Mouse (Mus musculus) heart, adult 2 months (tissue): Measurements from ENCODE around the gene Rpl10a. TPM values are rescaled to one million over a fixed set of nuclear protein-coding genes. Genes with fewer than 3 reads are reported as not detected.
A peak's percentile ranks its signal among the peaks of the same experiment; 100 is the strongest.

ENCODE experiments used
- DNase-seq, 2 experiments: peaks; one replicate each; pipeline ENCODE4 v3.0.0; 2021
- H3K27ac ChIP-seq: fragments of 200-600 bp; 2 replicates; pipeline ENCODE4 v1.8.1; 2022
- H3K27me3 ChIP-seq: fragments of 200-500 bp; 2 replicates; pipeline ENCODE4 v1.6.1; 2012; ENCODE audit warnings: mild to moderate bottlenecking, low read length, inconsistent platforms, mixed read lengths; ENCODE audit not compliant: control insufficient read depth, insufficient read depth
- H3K36me3 ChIP-seq: fragments of 200-500 bp; 2 replicates; pipeline ENCODE4 v1.6.1; 2012; ENCODE audit warnings: low read length, inconsistent platforms; ENCODE audit not compliant: control insufficient read depth, insufficient read depth
- H3K4me1 ChIP-seq: fragments of 200-500 bp; 2 replicates; pipeline ENCODE4 v1.6.1; 2011; ENCODE audit warnings: low read length; ENCODE audit not compliant: control insufficient read depth, insufficient read depth
- H3K4me3 ChIP-seq: fragments of 200-600 bp; 2 replicates; pipeline ENCODE4 v1.8.1; 2022
- H3K79me2 ChIP-seq: fragments of 200-500 bp; replicated peaks from 2 replicates; pipeline ENCODE4 v1.6.1; 2012; ENCODE audit warnings: mild to moderate bottlenecking, inconsistent platforms, low read length, moderate library complexity, mixed read lengths; ENCODE audit not compliant: control insufficient read depth, insufficient read depth
- H3K9ac ChIP-seq: fragments of 200-500 bp; 2 replicates; pipeline ENCODE4 v1.6.1; 2012; ENCODE audit warnings: low read depth, mild to moderate bottlenecking, control low read depth, inconsistent platforms, low read length, mixed read lengths
- CTCF ChIP-seq: fragments of 200-600 bp; IDR thresholded peaks from 2 replicates; pipeline ENCODE4 v1.8.1; 2022; ENCODE audit warnings: antibody characterized with exemption, mild to moderate bottlenecking, moderate library complexity
- EP300 ChIP-seq: fragments of 200-500 bp; IDR thresholded peaks from 2 replicates; pipeline ENCODE4 v1.6.1; 2011; ENCODE audit warnings: low read depth, low read length, control low read depth; ENCODE audit not compliant: insufficient read depth
- POLR2A ChIP-seq: fragments of 200-500 bp; IDR thresholded peaks from 2 replicates; pipeline ENCODE4 v1.6.1; 2011; ENCODE audit warnings: mild to moderate bottlenecking, low read depth, low read length, control low read depth; ENCODE audit not compliant: insufficient read depth
- WGBS: fragments of 180-500 bp; shearing (Covaris S2); methylation state at CpG from one replicate; pipeline ENCODE4 v1.1.7; 2018; 5-methylcytosine and 5-hydroxymethylcytosine counted together
- intact Hi-C: fragments of 180-260 bp; cut with DNase I; formaldehyde crosslinking; loops from one replicate; pipeline ENCODE4 v1.15.1; 2025
- polyA plus RNA-seq: library from polyadenylated mRNA; depleted of rRNA; stranded (reverse); fragments of >200 nt; gene quantifications from 2 replicates; pipeline ENCODE4 v1.2.3, GENCODE M21; 2012
- total RNA-seq, 2 experiments: library from RNA; stranded (reverse); gene quantifications; 2 replicates each; pipeline ENCODE4 v1.2.3; 2021

Rpl10a gene
- total and polyA plus RNA-seq, 3 experiments, result 360 to 1,197 (median 417) TPM

DNA sequence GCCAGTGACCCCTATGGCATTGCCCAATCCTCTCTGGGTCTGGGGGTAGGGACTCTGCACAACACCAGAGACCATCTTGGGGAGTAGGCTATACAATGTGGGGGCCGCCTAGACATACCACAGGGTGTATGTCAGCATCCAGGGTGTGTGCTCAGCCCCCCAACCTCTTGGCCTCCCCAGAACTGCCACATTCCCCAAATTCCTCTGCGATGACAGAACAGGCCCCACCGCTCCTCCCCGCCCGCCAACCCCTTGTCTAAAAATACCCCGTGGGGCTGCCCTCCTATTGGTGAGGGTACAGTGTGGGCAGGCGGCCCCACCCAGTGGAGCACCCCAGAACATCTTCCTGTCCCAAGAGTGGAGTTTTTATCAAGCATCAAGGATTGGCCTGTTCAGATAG lies 12.3 kb downstream of the Rpl10a start:
- H3K4me3 ChIP-seq, result no peak overlapping the region
- peak overlapping the region; percentile 38 for H3K27ac ChIP-seq
- H3K79me2 ChIP-seq, result no peaks in the 10 kb centered on the region
- H3K36me3 ChIP-seq, result no peaks in the 10 kb centered on the region
- DNase-seq, result no peak
- H3K27me3 ChIP-seq, result no peaks in the 10 kb centered on the region
- H3K4me1 ChIP-seq, result 0 out of 2 replicates have a peak, but pooled peaks cover 3% of the 10 kb centered on the region
- WGBS, result 76% methylated on average over 7 of the region's 7 CpGs
- TF ChIP-seq EP300 (no peak), CTCF (no peak), POLR2A (no peak)
- intact Hi-C loops, result no loop called here
- no peak overlapping the region for H3K9ac ChIP-seq

GRCm38 (mm10) chr17:28341091-28341490 lies 12.8 kb downstream of the Rpl10a start:
- 17% methylated on average over 22 of the region's 26 CpGs for WGBS
- Histone ChIP-seq H3K27me3 (no peaks in the 10 kb centered on the region), H3K4me3 (no peak overlapping the region), H3K4me1 (0 out of 2 replicates have a peak, but pooled peaks cover 3% of the 10 kb centered on the region), H3K36me3 (no peaks in the 10 kb centered on the region), H3K27ac (peak overlapping the region; percentile 38), H3K79me2 (no peaks in the 10 kb centered on the region), H3K9ac (peak overlapping the region; percentile 40; the same call in 1 of the 2 replicates)
- no peak for TF ChIP-seq EP300
- no peak for TF ChIP-seq POLR2A
- TF ChIP-seq CTCF, result no peak
- peak; percentile 81 to 84 for DNase-seq
- intact Hi-C loops, result no loop called here

DNA sequence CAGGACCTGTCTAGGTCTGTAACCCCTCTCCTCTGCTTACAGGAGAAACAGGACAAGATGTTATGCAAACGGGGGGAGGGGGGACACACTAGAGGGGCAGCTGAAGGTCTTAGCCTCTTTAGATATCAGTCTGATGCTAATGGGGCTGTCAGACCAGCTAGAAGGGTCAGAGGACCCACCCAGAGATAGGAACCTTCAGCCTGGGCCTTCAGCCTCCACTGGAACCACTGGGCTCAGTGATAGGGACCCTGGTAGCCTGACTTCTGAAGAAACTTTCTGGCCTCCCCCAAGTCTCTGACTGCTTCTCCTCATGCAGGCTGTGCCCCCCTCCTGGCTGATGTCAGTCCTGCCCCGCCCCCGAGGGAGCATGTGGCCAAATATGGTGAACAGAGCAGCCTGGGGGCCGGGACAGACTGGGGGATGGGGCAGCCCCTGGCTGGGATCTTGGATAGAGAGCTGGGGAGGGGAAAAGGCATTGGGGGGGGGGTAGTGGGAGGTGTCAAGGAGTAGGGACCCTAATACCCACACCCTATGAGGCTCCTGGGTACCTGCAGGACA lies 15.9 kb downstream of the Rpl10a start:
- intact Hi-C loops, result no loop called here
- Histone ChIP-seq H3K9ac (no peak overlapping the region), H3K4me3 (no peak overlapping the region), H3K4me1 (peaks cover 6% of the 10 kb centered on the region), H3K27me3 (no peaks in the 10 kb centered on the region), H3K36me3 (no peaks in the 10 kb centered on the region), H3K79me2 (no peaks in the 10 kb centered on the region), H3K27ac (no peak overlapping the region; the same call in 1 of the 2 replicates)
- 33% methylated on average over 4 of the region's 4 CpGs for WGBS
- TF ChIP-seq CTCF, result no peak
- no peak for TF ChIP-seq POLR2A
- TF ChIP-seq EP300, result no peak
- peak in 1 of 2 experiments; percentile 38 for DNase-seq

- H3K27me3 ChIP-seq, result no peaks in the 10 kb centered on the region
- H3K27ac ChIP-seq, result peak overlapping the region; percentile 17; the same call in 1 of the 2 replicates
- no peaks in the 10 kb centered on the region for H3K79me2 ChIP-seq
- WGBS, result 72% methylated on average over 3 of the region's 3 CpGs
- H3K4me1 ChIP-seq, result peaks cover 6% of the 10 kb centered on the region
- DNase-seq, result no peak
- TF ChIP-seq CTCF, result no peak
- no peak for TF ChIP-seq EP300
- no peak for TF ChIP-seq POLR2A
- H3K9ac ChIP-seq, result no peak overlapping the region
- intact Hi-C loops, result no loop called here
- no peaks in the 10 kb centered on the region for H3K36me3 ChIP-seq
- no peak overlapping the region for H3K4me3 ChIP-seq
Observed at GRCm38 (mm10) chr17:28344670-28345069, 16.4 kb downstream of the Rpl10a start.

DNA sequence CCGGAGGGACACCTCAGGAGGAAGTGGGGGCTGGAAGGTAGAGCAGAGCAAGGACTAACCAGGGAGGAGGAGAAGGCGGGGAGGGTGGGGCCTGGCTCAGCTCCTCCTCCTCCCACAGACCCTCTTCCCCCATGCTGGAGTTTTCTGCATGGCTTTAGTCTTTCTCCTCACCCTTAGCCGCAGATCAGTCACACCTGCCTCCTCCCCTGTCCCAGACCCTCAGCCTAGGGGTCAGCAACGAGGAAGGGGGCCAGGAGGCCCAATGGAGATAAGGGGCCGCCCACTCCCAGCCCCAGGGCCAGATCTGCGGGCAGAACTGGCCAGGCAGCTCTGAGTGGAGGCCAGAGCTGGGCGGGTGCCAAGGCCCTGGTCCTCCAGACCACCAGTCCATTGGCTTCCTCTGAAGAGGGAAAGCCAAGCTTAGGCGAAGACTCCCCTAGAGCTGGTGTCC lies 17.0 kb downstream of the Rpl10a start:
- TF ChIP-seq POLR2A (no peak), EP300 (no peak), CTCF (no peak)
- H3K79me2 ChIP-seq, result no peaks in the 10 kb centered on the region
- H3K27ac ChIP-seq, result peak overlapping the region; percentile 53
- H3K4me1 ChIP-seq, result peaks cover 6% of the 10 kb centered on the region
- 32% methylated on average over 8 of the region's 8 CpGs for WGBS
- H3K36me3 ChIP-seq, result no peaks in the 10 kb centered on the region
- no peak overlapping the region; the same call in 1 of the 2 replicates for H3K9ac ChIP-seq
- H3K27me3 ChIP-seq, result no peaks in the 10 kb centered on the region
- DNase-seq, result peak in 1 of 2 experiments; percentile 23
- intact Hi-C loops, result no loop called here
- H3K4me3 ChIP-seq, result no peak overlapping the region; the same call in 1 of the 2 replicates

DNA sequence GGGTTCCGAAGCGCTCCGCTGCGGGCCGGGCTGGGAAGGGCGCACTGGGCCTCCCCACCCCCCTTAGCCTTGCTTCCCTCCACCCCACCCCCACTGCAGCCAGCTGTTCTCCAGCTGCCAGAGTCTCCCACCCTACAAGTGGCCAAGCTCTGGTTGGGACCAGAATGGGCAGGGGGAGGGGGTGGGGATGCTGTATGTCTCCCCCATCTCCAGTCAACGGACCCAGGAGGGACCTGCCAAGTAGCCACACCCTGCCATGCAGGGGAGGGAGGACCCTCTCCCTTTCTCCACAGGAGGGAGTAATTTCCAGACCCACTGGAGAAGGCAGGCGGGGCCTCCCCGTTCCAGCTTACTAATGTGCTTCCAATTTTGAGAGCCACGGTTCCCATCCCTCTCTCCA lies 17.6 kb downstream of the Rpl10a start:
- Histone ChIP-seq H3K36me3 (no peaks in the 10 kb centered on the region), H3K79me2 (no peaks in the 10 kb centered on the region), H3K4me1 (peaks cover 6% of the 10 kb centered on the region), H3K4me3 (no peak overlapping the region), H3K27ac (peak overlapping the region; percentile 53), H3K9ac (no peak overlapping the region; the same call in 1 of the 2 replicates), H3K27me3 (no peaks in the 10 kb centered on the region)
- intact Hi-C loops, result no loop called here
- TF ChIP-seq POLR2A (no peak), EP300 (no peak), CTCF (peak; percentile 20)
- WGBS, result 31% methylated on average over 10 of the region's 10 CpGs
- peak; percentile 51 to 61 for DNase-seq
